In the genomic region with DNA sequence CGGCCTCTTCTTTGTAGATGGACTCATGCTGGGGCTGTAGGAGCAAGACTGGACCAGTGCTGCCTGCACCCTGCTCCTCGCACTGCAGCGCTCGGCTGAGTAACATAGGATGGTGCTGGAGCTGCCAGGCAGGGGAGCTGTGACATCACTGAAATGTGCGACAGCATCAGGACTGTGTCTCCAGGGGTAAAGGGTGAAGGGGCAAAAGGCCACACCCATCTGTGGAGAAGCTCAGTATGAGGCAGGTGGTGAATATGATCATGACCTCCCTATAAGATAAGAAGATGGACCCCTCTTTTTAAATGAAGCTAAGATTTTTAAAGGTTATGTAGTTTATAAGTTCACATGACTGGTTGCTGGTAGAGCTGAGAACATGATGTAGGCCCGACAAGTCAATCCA, we compare ENCODE assay signal across 46 mouse cellular contexts. TPM values are rescaled to one million over a fixed set of nuclear protein-coding genes. Genes with fewer than 3 reads are reported as not detected.
"Had no signal": no experiment of that assay in that cellular context is flagged by ENCODE, and none has a peak within 500 bp of the region (broad histone marks: within the 10 kb centered on the region; RNA-seq: fewer than 3 reads in every experiment).

Gene Trp53tg5 (minus strand): TSS at position 101 of the 400 bp plus-strand sequence.

- H3K4me1 ChIP-seq: limb, embryonic 10.5 days; limb, embryonic 12.5 days; limb, embryonic 13.5 days; limb, embryonic 15.5 days; liver, embryonic 12.5 days; liver, embryonic 13.5 days; liver, embryonic 15.5 days; lung, embryonic 15.5 days; megakaryocyte, embryonic 14.5 days; midbrain, embryonic 10.5 days; midbrain, embryonic 12.5 days; midbrain, embryonic 13.5 days; midbrain, embryonic 15.5 days had no signal

- H3K36me3 ChIP-seq: liver, embryonic 13.5 days; lung, embryonic 15.5 days had no signal

- ATAC-seq: liver, embryonic 12.5 days; liver, postnatal 0 days; lung, postnatal 0 days; midbrain, embryonic 13.5 days; midbrain, embryonic 15.5 days; midbrain, embryonic 16.5 days had no signal

- H3K4me2 ChIP-seq: limb, embryonic 12.5 days; limb, embryonic 13.5 days; limb, embryonic 15.5 days; liver, embryonic 11.5 days; liver, embryonic 12.5 days; liver, embryonic 13.5 days; liver, embryonic 15.5 days; lung, embryonic 14.5 days; lung, embryonic 15.5 days; midbrain, embryonic 11.5 days; midbrain, embryonic 12.5 days; midbrain, embryonic 13.5 days; midbrain, embryonic 15.5 days had no signal

- H3K4me3 ChIP-seq: limb, embryonic 10.5 days; limb, embryonic 12.5 days; limb, embryonic 13.5 days; limb, embryonic 15.5 days; liver, embryonic 12.5 days; liver, embryonic 13.5 days; liver, embryonic 15.5 days; lung, embryonic 15.5 days; megakaryocyte, embryonic 14.5 days; midbrain, embryonic 10.5 days; midbrain, embryonic 12.5 days; midbrain, embryonic 13.5 days; midbrain, embryonic 15.5 days; myocyte had no signal

- H3K27me3 ChIP-seq: limb, embryonic 12.5 days; limb, embryonic 13.5 days; limb, embryonic 15.5 days; liver, embryonic 12.5 days; liver, embryonic 13.5 days; liver, embryonic 15.5 days; lung, embryonic 15.5 days; midbrain, embryonic 12.5 days; midbrain, embryonic 13.5 days; midbrain, embryonic 15.5 days had no signal

- H3K27ac ChIP-seq: limb, embryonic 10.5 days; limb, embryonic 12.5 days; limb, embryonic 13.5 days; limb, embryonic 15.5 days; liver, embryonic 12.5 days; liver, embryonic 13.5 days; liver, embryonic 14.5 days; liver, embryonic 15.5 days; lung, embryonic 15.5 days; macrophage; midbrain, embryonic 10.5 days; midbrain, embryonic 12.5 days; midbrain, embryonic 13.5 days; midbrain, embryonic 15.5 days had no signal

- H3K9me3 ChIP-seq: limb, embryonic 10.5 days; limb, embryonic 12.5 days; limb, embryonic 13.5 days; limb, embryonic 15.5 days; liver, embryonic 12.5 days; liver, embryonic 13.5 days; liver, embryonic 15.5 days; lung, embryonic 15.5 days; megakaryocyte, embryonic 14.5 days; midbrain, embryonic 10.5 days; midbrain, embryonic 12.5 days; midbrain, embryonic 13.5 days; midbrain, embryonic 15.5 days had no signal

- DNase-seq: left cerebral cortex, postnatal 4 days; liver; liver, embryonic 13.5 days; liver, postnatal 0 days; lung, adult 18-20 months; lung, adult 2 months; lung, embryonic 14.5 days; lung, postnatal 10 days; lung, postnatal 14 days; lung, postnatal 36 days; lung, postnatal 4 days; midbrain, embryonic 14.5 days had no signal

- H3K9ac ChIP-seq: limb, embryonic 12.5 days; limb, embryonic 13.5 days; limb, embryonic 15.5 days; liver, embryonic 12.5 days; liver, embryonic 13.5 days; liver, embryonic 14.5 days; liver, embryonic 15.5 days; liver, postnatal 0 days; lung, embryonic 14.5 days; lung, embryonic 15.5 days; midbrain, embryonic 12.5 days; midbrain, embryonic 13.5 days; midbrain, embryonic 15.5 days had no signal

RNA-seq across cellular contexts. Expression of gene Trp53tg5, which starts in this region (rescaled TPM):
- total RNA-seq: left cerebral cortex, adult 8-10 months; left cerebral cortex, postnatal 10 days; left cerebral cortex, postnatal 14 days; left cerebral cortex, postnatal 25 days; left cerebral cortex, postnatal 36 days; left cerebral cortex, postnatal 4 days; liver, adult 2 months; megakaryocyte progenitor cell, adult 5-6 weeks; megakaryocyte, adult 5-6 weeks; megakaryocyte-erythroid progenitor cell, adult 5-6 weeks; midbrain, postnatal 0 days; monocyte, adult 5-6 weeks had no signal
- polyA plus RNA-seq: limb, embryonic 10.5 days; limb, embryonic 11.5 days; limb, embryonic 12.5 days; limb, embryonic 13.5 days; limb, embryonic 14.5 days; limb, embryonic 15.5 days; liver, adult 2 months; liver, embryonic 11.5 days; liver, embryonic 12.5 days; liver, embryonic 13.5 days; liver, embryonic 14.5 days; liver, embryonic 15.5 days; liver, embryonic 16.5 days; liver, postnatal 0 days; lung, adult 2 months; lung, embryonic 14.5 days; lung, embryonic 15.5 days; lung, embryonic 16.5 days; lung, postnatal 0 days; macrophage; midbrain, embryonic 10.5 days; midbrain, embryonic 11.5 days; midbrain, embryonic 13.5 days; midbrain, embryonic 14.5 days; midbrain, embryonic 15.5 days; midbrain, embryonic 16.5 days; midbrain, postnatal 0 days; myocyte had no signal
